Mouse (Mus musculus) embryonic fibroblast, embryonic 13.5 days (primary cell): ENCODE results near the gene Cntrl. TPM values are rescaled to one million over a fixed set of nuclear protein-coding genes. Genes with fewer than 3 reads are reported as not detected.

Experiments used
- H3K27ac ChIP-seq: 2 replicates; pipeline ENCODE4 v1.5.1; 2012; ENCODE audit warnings: low read length, control low read depth, inconsistent platforms; ENCODE audit not compliant: insufficient read depth
- H3K4me1 ChIP-seq: 2 replicates; pipeline ENCODE4 v1.6.1; 2011; ENCODE audit warnings: low read length; ENCODE audit not compliant: control insufficient read depth, insufficient read depth
- H3K4me3 ChIP-seq: 2 replicates; pipeline ENCODE4 v1.5.1; 2011; ENCODE audit warnings: mild to moderate bottlenecking, control low read depth, low read length; ENCODE audit not compliant: insufficient read depth
- CTCF ChIP-seq: IDR thresholded peaks from 2 replicates; pipeline ENCODE4 v1.5.1; 2011; ENCODE audit warnings: mild to moderate bottlenecking, control low read depth, low read length, moderate library complexity, borderline replicate concordance; ENCODE audit not compliant: insufficient read depth
- POLR2A ChIP-seq: IDR thresholded peaks from 2 replicates; pipeline ENCODE4 v1.6.1; 2011; ENCODE audit warnings: low read depth, mild to moderate bottlenecking, control low read depth, low read length, moderate library complexity
- polyA plus RNA-seq: library from polyadenylated mRNA; stranded (reverse); fragments of >200 nt; gene quantifications from 2 replicates; pipeline ENCODE4 v1.2.4, GENCODE M21; 2011; ENCODE audit warnings: low read depth; ENCODE audit not compliant: missing spikeins, insufficient read length

Cntrl gene
- polyA plus RNA-seq, 1 experiment = 24.4 TPM

DNA sequence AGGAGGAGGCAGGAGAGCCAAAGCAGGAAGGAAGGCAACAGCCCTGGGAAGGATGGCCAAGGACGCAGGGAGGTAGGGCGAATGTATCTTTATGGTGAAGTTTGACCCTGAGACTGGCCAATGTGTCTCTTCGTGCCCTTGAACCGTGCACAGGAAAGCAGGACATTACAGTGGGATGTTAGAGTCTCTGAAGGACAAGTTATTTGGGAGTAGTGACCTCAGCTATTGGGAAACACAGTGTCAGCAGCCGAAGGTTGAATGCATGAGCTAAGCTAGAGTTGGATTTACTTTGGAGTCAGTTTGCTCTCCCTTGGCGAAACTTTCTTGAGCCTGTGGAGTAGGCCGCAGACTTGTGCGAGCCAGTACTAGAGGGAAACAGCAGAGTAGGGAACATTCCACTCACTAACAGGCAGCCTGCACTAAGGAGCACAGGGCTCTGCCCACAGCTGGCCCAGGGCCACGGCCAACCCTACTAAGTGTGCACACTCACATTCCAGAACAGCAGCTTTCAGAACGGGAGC lies 62.1 kb downstream of the Cntrl start:
- TF ChIP-seq POLR2A (no peak), CTCF (no peak)
- Histone ChIP-seq H3K27ac (no peak overlapping the region), H3K4me3 (no peak overlapping the region), H3K4me1 (no peaks in the 10 kb centered on the region)

DNA sequence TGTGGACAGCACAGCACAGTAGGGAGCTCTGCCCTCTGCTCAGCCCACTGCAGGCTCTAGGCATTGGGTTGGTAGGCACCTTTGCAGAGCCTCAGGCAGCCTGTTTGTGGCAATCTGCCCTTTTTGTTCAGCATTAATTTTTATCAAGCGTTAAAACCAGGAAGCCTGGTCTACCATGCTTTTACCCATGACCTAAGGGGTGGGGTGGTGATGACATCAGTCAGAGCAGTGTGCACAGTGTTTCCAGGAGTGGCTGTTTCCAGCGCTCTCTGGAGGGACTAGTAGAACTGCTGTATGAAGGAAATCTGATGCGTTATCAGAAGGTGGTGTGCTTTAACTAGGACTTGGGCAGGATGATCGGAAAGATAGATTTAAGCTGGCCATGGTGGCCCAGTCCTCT lies 63.0 kb downstream of the Cntrl start:
- Histone ChIP-seq H3K4me3 (no peak overlapping the region), H3K27ac (no peak overlapping the region), H3K4me1 (no peaks in the 10 kb centered on the region)
- TF ChIP-seq CTCF = no peak
- no peak for TF ChIP-seq POLR2A

- H3K4me3 ChIP-seq = no peak overlapping the region
These were observed 64.4 kb downstream of the Cntrl start for GRCm38 (mm10) chr2:35173666-35174065.

DNA sequence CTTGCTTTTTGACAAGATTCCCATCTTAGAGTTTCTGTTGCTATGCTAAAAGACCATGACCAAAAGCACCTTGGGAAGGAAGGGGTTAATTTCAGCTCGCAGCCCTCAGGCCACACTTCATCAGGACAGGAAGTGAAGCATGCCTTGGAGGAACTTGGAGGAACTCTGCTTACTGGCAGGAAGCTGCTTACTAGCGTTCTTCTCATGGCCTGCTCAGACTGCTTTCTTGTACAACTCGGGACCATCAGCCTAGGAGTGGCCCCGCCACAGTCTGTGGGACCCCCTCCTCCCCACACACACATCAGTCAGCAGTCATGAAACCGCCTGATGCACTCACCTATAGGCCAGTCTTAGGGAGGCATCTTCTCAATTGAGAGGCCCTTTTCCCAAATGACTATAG lies 64.8 kb downstream of the Cntrl start:
- TF ChIP-seq POLR2A (no peak), CTCF (no peak)
- no peaks in the 10 kb centered on the region for H3K4me1 ChIP-seq
- no peak overlapping the region for H3K27ac ChIP-seq
- no peak overlapping the region for H3K4me3 ChIP-seq

More at GRCm38 (mm10) chr2:35173666-35174065, 64.4 kb downstream of the Cntrl start:
- no peak for TF ChIP-seq CTCF
- TF ChIP-seq POLR2A = no peak
- Histone ChIP-seq H3K4me1 (no peaks in the 10 kb centered on the region), H3K27ac (no peak overlapping the region)

GRCm38 (mm10) chr2:35175281-35176065 lies 66.2 kb downstream of the Cntrl start:
- no peaks in the 10 kb centered on the region for H3K4me1 ChIP-seq
- H3K27ac ChIP-seq = no peak overlapping the region
- H3K4me3 ChIP-seq = no peak overlapping the region
- no peak for TF ChIP-seq CTCF
- TF ChIP-seq POLR2A = no peak

DNA sequence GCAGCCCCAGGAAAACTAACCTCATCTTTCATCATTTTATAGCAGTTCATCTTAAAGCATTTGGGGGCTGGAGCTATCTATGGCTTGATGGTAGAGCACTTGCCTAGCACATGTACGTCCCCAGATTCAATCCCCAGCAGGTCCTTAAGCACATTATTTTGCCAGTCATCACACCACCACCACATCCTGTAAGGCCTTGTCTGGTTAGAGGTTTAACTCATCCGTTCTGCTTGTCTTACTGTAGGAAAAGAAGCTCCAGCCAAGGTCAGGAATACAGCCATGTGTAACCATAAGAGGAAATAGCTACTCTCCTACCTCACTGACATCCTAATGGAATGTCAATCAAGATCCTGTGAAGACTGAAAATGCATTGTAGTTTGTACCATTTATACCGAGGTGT lies 68.9 kb downstream of the Cntrl start:
- no peak for TF ChIP-seq POLR2A
- TF ChIP-seq CTCF = no peak
- H3K4me3 ChIP-seq = no peak overlapping the region
- 0 out of 2 replicates have a peak, but pooled peaks cover 2% of the 10 kb centered on the region for H3K4me1 ChIP-seq
- no peak overlapping the region for H3K27ac ChIP-seq

DNA sequence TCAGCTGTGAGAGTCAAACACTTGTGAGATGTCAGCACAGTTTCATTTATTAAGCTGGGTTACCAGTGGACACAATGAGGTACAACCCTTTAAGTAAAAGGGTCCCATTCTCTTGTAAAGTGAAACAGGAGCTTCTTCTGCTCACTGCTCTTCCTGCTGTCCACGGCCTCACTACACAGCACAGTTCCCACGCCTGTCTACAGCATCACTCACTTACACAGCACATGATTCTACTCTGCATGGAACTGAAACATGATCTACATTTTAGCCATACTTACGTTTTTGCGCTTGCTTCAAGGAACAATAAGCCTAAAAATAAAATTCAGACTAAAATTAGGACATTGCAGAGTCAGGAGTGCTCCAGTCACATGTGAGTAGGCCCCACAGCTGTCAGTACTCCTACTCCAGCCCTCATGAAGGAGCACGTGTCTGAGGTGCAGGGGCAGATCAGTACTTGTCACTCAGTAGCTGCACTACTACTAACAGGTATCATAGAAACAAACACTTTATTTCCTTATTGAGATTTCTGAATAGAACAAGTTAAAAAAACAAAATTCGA lies 73.9 kb downstream of the Cntrl start:
- Histone ChIP-seq H3K4me3 (no peak overlapping the region), H3K27ac (no peak overlapping the region), H3K4me1 (0 out of 2 replicates have a peak, but pooled peaks cover 2% of the 10 kb centered on the region)
- no peak for TF ChIP-seq POLR2A
- TF ChIP-seq CTCF = no peak

- Histone ChIP-seq H3K4me1 (no peaks in the 10 kb centered on the region), H3K27ac (no peak overlapping the region), H3K4me3 (no peak overlapping the region)
- no peak for TF ChIP-seq CTCF
- no peak for TF ChIP-seq POLR2A
These were observed 79.6 kb downstream of the Cntrl start for GRCm38 (mm10) chr2:35188929-35189328.

GRCm38 (mm10) chr2:35193976-35194375 lies 84.7 kb downstream of the Cntrl start:
- H3K27ac ChIP-seq = no peak overlapping the region
- no peak overlapping the region for H3K4me3 ChIP-seq
- TF ChIP-seq CTCF = no peak
- TF ChIP-seq POLR2A = no peak
- no peaks in the 10 kb centered on the region; the same call in 1 of the 2 replicates for H3K4me1 ChIP-seq

- H3K4me1 ChIP-seq = no peaks in the 10 kb centered on the region; the same call in 1 of the 2 replicates
- TF ChIP-seq CTCF (no peak), POLR2A (no peak)
- no peak overlapping the region for H3K27ac ChIP-seq
- no peak overlapping the region for H3K4me3 ChIP-seq
These were observed 86.6 kb downstream of the Cntrl start for GRCm38 (mm10) chr2:35195626-35196544.
